Comparison of ENCODE assay signal across 25 mouse cellular contexts in the genomic region with DNA sequence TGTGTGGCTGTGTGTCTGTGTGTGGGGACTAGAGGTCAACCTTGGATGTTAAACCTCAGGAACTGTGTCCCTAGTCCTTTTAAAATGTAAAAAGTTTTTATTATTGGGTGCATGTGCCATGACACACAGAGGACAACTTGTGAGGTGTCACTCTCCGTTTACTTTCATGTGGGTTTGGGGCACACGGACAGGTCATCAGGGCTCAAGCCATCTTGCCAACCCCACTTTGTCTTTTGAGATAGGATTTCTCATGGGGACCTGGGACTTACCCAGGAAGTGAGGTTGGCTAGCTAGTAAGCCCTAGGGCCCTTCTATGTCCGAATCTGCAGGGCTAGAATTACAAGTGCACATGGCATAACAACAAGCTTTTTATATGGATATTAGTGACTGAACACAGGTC.
A peak's percentile ranks its signal among the peaks of the same experiment; 100 is the strongest.
DNase-seq lines count a peak whose midpoint lies in the region; ATAC-seq and TF ChIP-seq lines count a peak whose summit lies in the region.
"Had no signal": no experiment of that assay in that cellular context is flagged by ENCODE, and none has a peak within 500 bp of the region (broad histone marks: within the 10 kb centered on the region; RNA-seq: fewer than 3 reads in every experiment).

No protein-coding gene starts in this region.

- WGBS in embryonic facial prominence, embryonic 12.5 days = 61% methylated on average over 3 of the region's 3 CpGs
- 68% methylated on average over 3 of the region's 3 CpGs for WGBS in embryonic facial prominence, embryonic 10.5 days

- no peaks in the 10 kb centered on the region; the same call in none of the 2 replicates for H3K79me2 ChIP-seq in CH12.LX (replicated peaks; ENCODE audit: control insufficient read depth, extremely low read depth, insufficient read depth, poor library complexity, severe bottlenecking)

- no peak for DNase-seq in embryonic facial prominence, embryonic 10.5 days (ENCODE audit: low spot score)
- DNase-seq in CH12.LX (ENCODE audit: extremely low read depth) = no peak
- peak; percentile 23 for DNase-seq in induced T-regulatory cell, adult 2 months (ENCODE audit: low read depth)
- DNase-seq in natural killer cell, adult 2 months (ENCODE audit: low spot score in 2 of 2) = peak; percentile 38 to 60
- DNase-seq in urinary bladder, postnatal 14 days (ENCODE audit: low spot score) = no peak
- no peak for DNase-seq in spleen, postnatal 14 days (ENCODE audit: low spot score in 2 of 2)
- DNase-seq: adrenal gland, adult 8-10 months; adrenal gland, postnatal 14 days; adrenal gland, postnatal 36 days; B cell, adult 2 months; cerebellum, adult 11 months; cerebellum, adult 18-20 months; cerebellum, adult 8-10 months; cerebellum, adult 9-11 months; cerebellum, postnatal 14 days; cerebellum, postnatal 36 days; embryo, embryonic 11 days; forebrain, postnatal 0 days had no signal

- TF ChIP-seq EP300 in CH12.LX (IDR thresholded peaks at IDR 0.05; ENCODE audit: low read length) = no peak

- no peak for TF ChIP-seq POLR2A in CH12.LX (IDR thresholded peaks at IDR 0.05; ENCODE audit: low read depth, low read length)

- H3K4me1 ChIP-seq in embryonic facial prominence, embryonic 12.5 days = no peaks in the 10 kb centered on the region
- H3K4me1 ChIP-seq in embryonic facial prominence, embryonic 10.5 days = peaks cover 11% of the 10 kb centered on the region
- H3K4me1 ChIP-seq in CH12.LX (ENCODE audit: control insufficient read depth in 1 of 2, insufficient read depth in 2 of 2) = peaks cover 49 to 79% of the 10 kb centered on the region in 2 experiments
- H3K4me1 ChIP-seq: embryonic facial prominence, embryonic 13.5 days; embryonic facial prominence, embryonic 15.5 days; forebrain, embryonic 15.5 days had no signal

- H3K9me3 ChIP-seq in embryonic facial prominence, embryonic 12.5 days = no peaks in the 10 kb centered on the region
- no peaks in the 10 kb centered on the region for H3K9me3 ChIP-seq in embryonic facial prominence, embryonic 10.5 days
- no peaks in the 10 kb centered on the region for H3K9me3 ChIP-seq in CH12.LX (replicated peaks; ENCODE audit: low read length)
- H3K9me3 ChIP-seq: embryonic facial prominence, embryonic 13.5 days; embryonic facial prominence, embryonic 15.5 days; forebrain, embryonic 13.5 days; forebrain, embryonic 15.5 days had no signal

- H3K27ac ChIP-seq in embryonic facial prominence, embryonic 12.5 days = peak overlapping the region; percentile 2; the same call in 1 of the 2 replicates
- H3K27ac ChIP-seq in embryonic facial prominence, embryonic 10.5 days (replicated peaks) = no peak overlapping the region
- peak overlapping the region; percentile 88 for H3K27ac ChIP-seq in CH12.LX (ENCODE audit: insufficient read depth, low read depth)
- H3K27ac ChIP-seq: embryonic facial prominence, embryonic 13.5 days; embryonic facial prominence, embryonic 15.5 days; forebrain, embryonic 13.5 days; forebrain, embryonic 15.5 days had no signal

- no peak for TF ChIP-seq CTCF in CH12.LX (conservative IDR thresholded peaks at IDR 0.05 in 1 of 2, IDR thresholded peaks at IDR 0.05 in 1 of 2; ENCODE audit: low read depth in 2 of 2, low read length in 2 of 2)

- no peak overlapping the region for H3K4me3 ChIP-seq in embryonic facial prominence, embryonic 12.5 days
- no peak overlapping the region for H3K4me3 ChIP-seq in embryonic facial prominence, embryonic 10.5 days
- H3K4me3 ChIP-seq in CH12.LX (replicated peaks in 1 of 3; ENCODE audit: low read depth in 2 of 3, low read length in 2 of 3, poor library complexity in 1 of 3) = no peak overlapping the region
- H3K4me3 ChIP-seq: embryonic facial prominence, embryonic 13.5 days; embryonic facial prominence, embryonic 15.5 days; forebrain, embryonic 13.5 days; forebrain, embryonic 15.5 days had no signal

- H3K4me2 ChIP-seq in embryonic facial prominence, embryonic 12.5 days (replicated peaks) = no peak overlapping the region
- peak overlapping the region; percentile 17; the same call in 1 of the 2 replicates for H3K4me2 ChIP-seq in CH12.LX (ENCODE audit: insufficient read depth, low read depth, poor library complexity, severe bottlenecking)
- H3K4me2 ChIP-seq: embryonic facial prominence, embryonic 13.5 days; embryonic facial prominence, embryonic 15.5 days; forebrain, embryonic 13.5 days; forebrain, embryonic 15.5 days had no signal

- H3K9ac ChIP-seq in embryonic facial prominence, embryonic 12.5 days = no peak overlapping the region
- H3K9ac ChIP-seq in CH12.LX (ENCODE audit: insufficient read depth, low read depth) = 0 out of 2 replicates have a peak overlapping the region, but pooled peaks have one; percentile 17
- H3K9ac ChIP-seq: embryonic facial prominence, embryonic 13.5 days; embryonic facial prominence, embryonic 15.5 days; forebrain, embryonic 13.5 days; forebrain, embryonic 15.5 days; forebrain, postnatal 0 days had no signal

- in situ Hi-C loops in CH12.LX (cut with MboI; ENCODE audit: low pct_ligation_motif_present, low pct_unique_long_range_greater_than_20kb, low sequenced_read_pairs) = no loop called here

- H3K36me3 ChIP-seq in embryonic facial prominence, embryonic 12.5 days = peaks cover 16% of the 10 kb centered on the region; the same call in 1 of the 2 replicates
- peaks cover 45% of the 10 kb centered on the region for H3K36me3 ChIP-seq in embryonic facial prominence, embryonic 10.5 days (replicated peaks)
- H3K36me3 ChIP-seq in CH12.LX (replicated peaks in 1 of 2; ENCODE audit: control insufficient read depth in 1 of 2, insufficient read depth in 1 of 2, low read length in 1 of 2) = peaks cover 9 to 52% of the 10 kb centered on the region in 2 experiments
- H3K36me3 ChIP-seq: forebrain, embryonic 15.5 days had no signal

- dilution Hi-C loops in CH12.LX (cut with MboI; ENCODE audit: extremely low pct_ligation_motif_present, extremely low pct_unique_long_range_greater_than_20kb, low sequenced_read_pairs) = no loop called here

- no peak for ATAC-seq in embryonic facial prominence, embryonic 12.5 days (ENCODE audit: insufficient number of reproducible peaks, insufficient read depth, low FRiP score, low TSS enrichment)
- ATAC-seq: activated CD4-positive, CD25-positive, alpha-beta regulatory T cell, adult 4 months; CD4-positive, CD25-positive, alpha-beta regulatory T cell, adult 4 months; forebrain, embryonic 13.5 days; forebrain, embryonic 15.5 days; forebrain, postnatal 0 days had no signal

- no peak for TF ChIP-seq RAD21 in CH12.LX (IDR thresholded peaks at IDR 0.05; ENCODE audit: low read depth, low read length)

- H3K27me3 ChIP-seq in embryonic facial prominence, embryonic 12.5 days = no peaks in the 10 kb centered on the region
- H3K27me3 ChIP-seq in embryonic facial prominence, embryonic 10.5 days (replicated peaks; ENCODE audit: low read depth, poor library complexity, severe bottlenecking) = no peaks in the 10 kb centered on the region
- no peaks in the 10 kb centered on the region for H3K27me3 ChIP-seq in CH12.LX (replicated peaks)
- H3K27me3 ChIP-seq: embryonic facial prominence, embryonic 13.5 days; embryonic facial prominence, embryonic 15.5 days; forebrain, embryonic 13.5 days; forebrain, embryonic 15.5 days had no signal

TF ChIP-seq in CH12.LX, 34 proteins besides CTCF, POLR2A, EP300 and RAD21:
- TF ChIP-seq ETS1 (conservative IDR thresholded peaks at IDR 0.05; ENCODE audit: low read depth, low read length) = peak; percentile 63; the same call in 1 of the 2 replicates
- 0 out of 2 replicates have a peak, but pooled peaks have one; percentile 37 for TF ChIP-seq MEF2A (IDR thresholded peaks at IDR 0.05; ENCODE audit: borderline replicate concordance, low read depth, low read length)
- TF ChIP-seq UBTF (IDR thresholded peaks at IDR 0.05; ENCODE audit: low read depth, low read length) = no peak
- TF ChIP-seq ELF1 (IDR thresholded peaks at IDR 0.05; ENCODE audit: low read depth, low read length) = peak; percentile 44; the same call in 1 of the 2 replicates
- peak; percentile 82 for TF ChIP-seq BHLHE40 (IDR thresholded peaks at IDR 0.05; ENCODE audit: low read depth, low read length)

Comparison
In these comparisons a context has a peak if more than half of its experiments do, and no peak if none do; other contexts are left out.
1. DNase-seq: peak in induced T-regulatory cell, adult 2 months (single experiment) and natural killer cell, adult 2 months (2 of 2); none in embryonic facial prominence, embryonic 10.5 days (single experiment), CH12.LX (single experiment), urinary bladder, postnatal 14 days (single experiment) and spleen, postnatal 14 days (0 of 2).